Mouse (Mus musculus) bone marrow, adult 2 months (tissue): ENCODE data around the gene Slfnl1. TPM values are rescaled to one million over a fixed set of nuclear protein-coding genes. Genes with fewer than 3 reads are reported as not detected.

ENCODE experiments used
- H3K27ac ChIP-seq: fragments of 200-500 bp; 2 replicates; pipeline ENCODE4 v1.5.1; 2012; ENCODE audit warnings: low read depth, mild to moderate bottlenecking, control low read depth, inconsistent platforms, low read length; ENCODE audit not compliant: control insufficient read depth, poor library complexity, insufficient read depth
- H3K4me1 ChIP-seq: fragments of 200-500 bp; 2 replicates; pipeline ENCODE4 v1.6.1; 2011; ENCODE audit warnings: low read length; ENCODE audit not compliant: control insufficient read depth, insufficient read depth
- H3K4me3 ChIP-seq: fragments of 200-500 bp; replicated peaks from 2 replicates; pipeline ENCODE3; 2011; ENCODE audit warnings: mild to moderate bottlenecking, low read depth, low read length, control low read depth; ENCODE audit not compliant: control insufficient read depth
- CTCF ChIP-seq: fragments of 200-500 bp; IDR thresholded peaks from 2 replicates; pipeline ENCODE4 v1.5.1; 2011; ENCODE audit warnings: low read length, control low read depth; ENCODE audit not compliant: control insufficient read depth, insufficient read depth
- POLR2A ChIP-seq: fragments of 200-500 bp; IDR thresholded peaks from 2 replicates; pipeline ENCODE4 v1.6.1; 2011; ENCODE audit warnings: low read depth, mild to moderate bottlenecking, control low read depth, low read length, borderline replicate concordance; ENCODE audit not compliant: control insufficient read depth
- WGBS: fragments of 180-500 bp; shearing (Covaris S2); methylation state at CpG from one replicate; pipeline ENCODE4 v1.1.7; 2018; 5-methylcytosine and 5-hydroxymethylcytosine counted together
- polyA plus RNA-seq: library from polyadenylated mRNA; stranded (reverse); fragments of >200 nt; gene quantifications from 2 replicates; pipeline ENCODE4 v1.2.4, GENCODE M21; 2011; ENCODE audit warnings: low replicate concordance; ENCODE audit not compliant: missing spikeins, insufficient read depth, insufficient read length

The Slfnl1 gene
- 0.85 TPM in 1 of 2 replicates, not detected in the other for polyA plus RNA-seq

DNA sequence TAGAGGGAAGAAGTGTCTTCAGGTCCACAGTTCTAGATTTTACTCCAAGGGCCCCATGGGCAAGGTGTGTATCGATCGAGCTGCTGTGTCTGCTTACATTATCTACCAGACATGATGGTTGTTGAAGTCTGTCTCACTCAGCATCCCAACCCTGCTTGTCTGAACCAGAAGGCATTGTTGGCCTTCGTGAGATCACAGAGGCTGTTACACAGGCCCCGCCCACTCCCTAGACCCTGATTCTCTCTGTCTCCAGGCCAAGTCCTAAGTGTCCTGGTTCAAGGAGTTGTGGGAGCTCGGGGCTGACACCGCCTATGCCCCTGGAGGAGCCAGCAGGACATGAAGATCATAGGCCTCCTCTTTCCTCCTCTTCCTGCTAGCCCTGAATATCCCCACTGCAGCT, at the start of gene Slfnl1:
TSS of gene Slfnl1 (plus strand) at position 246 of the 400 bp plus-strand sequence.
- TF ChIP-seq POLR2A (no peak), CTCF (no peak)
- Histone ChIP-seq H3K27ac (no peak within 1 kb of the TSS), H3K4me1 (no peaks in the 10 kb centered on the region), H3K4me3 (no peak within 1 kb of the TSS)
- 77% methylated on average over 6 of the region's 6 CpGs for WGBS

DNA sequence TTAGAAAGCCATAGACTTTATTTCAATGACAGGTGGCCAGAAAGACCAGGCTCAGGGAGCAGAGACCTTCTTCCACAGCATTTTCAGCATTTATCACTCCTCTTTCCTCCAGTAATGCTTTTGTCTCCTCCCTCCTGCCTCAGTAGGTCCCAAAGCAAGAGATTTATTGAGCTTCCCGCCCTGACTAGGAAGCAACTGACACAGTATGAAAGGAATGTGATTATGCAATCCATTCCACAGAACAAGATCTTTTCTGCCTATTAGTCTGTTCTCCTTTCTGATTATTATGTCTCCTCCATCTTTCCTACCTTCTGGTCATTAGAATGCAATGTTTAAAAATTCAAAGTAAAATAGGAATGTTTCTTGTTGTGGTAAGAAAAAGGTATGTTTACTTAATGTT, 44.3 kb upstream of the Slfnl1 start:
- WGBS = 34% methylated on average over 1 of the region's 1 CpGs

DNA sequence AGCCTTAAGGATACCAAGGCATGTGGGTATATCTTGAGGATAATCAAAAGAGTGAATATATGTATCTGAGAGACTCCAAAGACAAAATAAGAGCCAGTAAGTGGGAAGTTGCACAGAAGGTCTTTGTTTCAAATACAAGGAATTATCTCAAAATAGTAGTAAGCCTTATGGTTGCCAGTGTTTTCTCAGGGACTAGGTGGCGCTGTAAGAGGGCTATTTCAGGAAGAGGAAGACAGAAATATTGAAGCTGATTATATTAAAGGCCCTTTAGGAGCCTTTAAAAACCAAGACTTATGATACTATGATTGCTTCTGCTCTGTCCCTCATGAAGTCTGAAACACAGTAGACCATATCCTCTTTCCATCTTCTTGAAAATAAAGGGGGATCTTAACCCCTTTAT, 25.1 kb upstream of the Slfnl1 start:
- no peak for TF ChIP-seq CTCF
- no peak for TF ChIP-seq POLR2A
- no peak overlapping the region for H3K27ac ChIP-seq
- no peaks in the 10 kb centered on the region for H3K4me1 ChIP-seq
- no peak overlapping the region for H3K4me3 ChIP-seq
- WGBS = 76% methylated on average over 1 of the region's 1 CpGs

More for the DNA sequence above, 44.3 kb upstream of the Slfnl1 start:
- no peak overlapping the region for H3K4me3 ChIP-seq
- H3K27ac ChIP-seq = no peak overlapping the region
- TF ChIP-seq POLR2A = no peak
- TF ChIP-seq CTCF = no peak
- H3K4me1 ChIP-seq = no peaks in the 10 kb centered on the region

DNA sequence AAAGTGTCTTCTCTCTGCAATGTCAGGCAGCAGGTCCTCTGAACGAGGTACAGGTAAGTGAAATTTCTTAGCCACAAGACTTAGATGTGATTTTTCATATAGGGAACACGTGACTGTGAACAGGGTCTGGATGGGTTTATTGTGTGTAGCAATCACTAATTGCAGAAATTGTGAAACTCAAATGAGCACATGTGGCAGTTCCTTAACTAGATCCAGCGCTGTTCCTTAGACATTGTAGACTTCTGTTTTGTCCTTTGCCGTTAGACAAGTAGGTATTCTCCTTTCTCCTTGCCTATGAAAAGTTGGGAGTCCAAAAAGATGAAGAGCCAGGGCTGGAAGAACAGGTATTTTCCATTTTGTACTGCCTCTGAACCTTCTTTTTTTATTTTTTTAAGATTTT, 20.8 kb upstream of the Slfnl1 start:
- Histone ChIP-seq H3K4me1 (no peaks in the 10 kb centered on the region), H3K27ac (no peak overlapping the region), H3K4me3 (no peak overlapping the region)
- no peak for TF ChIP-seq CTCF
- TF ChIP-seq POLR2A = no peak
- 51% methylated on average over 4 of the region's 4 CpGs for WGBS

DNA sequence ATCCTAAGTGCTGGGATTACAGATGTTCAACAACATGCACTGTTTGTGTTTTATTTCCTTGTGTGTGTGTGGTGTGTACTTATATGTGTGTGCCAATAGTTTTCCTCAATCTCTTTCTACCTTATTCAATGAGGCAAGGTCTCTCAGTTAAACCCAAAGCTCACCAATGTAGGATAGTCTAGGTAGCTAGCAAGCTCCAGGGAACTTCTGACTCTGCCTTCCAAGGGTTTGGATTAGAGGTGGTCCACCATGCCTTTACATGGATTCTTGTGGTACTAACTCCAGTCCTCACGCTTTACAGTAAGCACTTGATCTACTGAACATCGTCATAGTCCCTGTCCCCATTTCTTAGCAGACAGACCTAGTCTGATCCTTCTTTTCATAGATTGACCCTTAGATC, 17.7 kb upstream of the Slfnl1 start:
- no peak for TF ChIP-seq POLR2A
- TF ChIP-seq CTCF = no peak
- 92% methylated on average over 2 of the region's 2 CpGs for WGBS
- no peak overlapping the region for H3K27ac ChIP-seq

DNA sequence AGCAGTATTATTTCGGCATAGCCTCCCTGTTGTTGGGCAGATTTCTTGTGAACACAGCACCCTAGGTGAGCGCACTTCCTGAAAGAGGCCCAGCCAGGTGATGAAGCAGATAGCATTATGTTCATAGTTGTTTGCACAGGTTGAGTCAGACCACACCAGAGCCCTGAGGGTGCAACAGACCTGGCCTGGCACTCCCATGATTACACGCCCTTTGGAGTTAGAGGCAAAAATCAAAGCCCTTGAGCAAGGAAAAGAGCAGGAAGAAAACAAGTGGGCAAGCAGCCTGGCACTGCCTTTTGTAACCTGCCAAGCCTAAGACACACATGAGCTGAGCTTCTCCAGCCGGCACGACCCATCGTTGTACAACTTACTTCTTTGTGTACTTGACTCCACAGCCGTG, 15.5 kb upstream of the Slfnl1 start:
- Histone ChIP-seq H3K4me1 (no peaks in the 10 kb centered on the region), H3K27ac (no peak overlapping the region), H3K4me3 (no peak overlapping the region)
- TF ChIP-seq POLR2A = no peak
- TF ChIP-seq CTCF = no peak
- WGBS = 93% methylated on average over 7 of the region's 7 CpGs

More for the DNA sequence above, 17.7 kb upstream of the Slfnl1 start:
- Histone ChIP-seq H3K4me3 (no peak overlapping the region), H3K4me1 (no peaks in the 10 kb centered on the region)

DNA sequence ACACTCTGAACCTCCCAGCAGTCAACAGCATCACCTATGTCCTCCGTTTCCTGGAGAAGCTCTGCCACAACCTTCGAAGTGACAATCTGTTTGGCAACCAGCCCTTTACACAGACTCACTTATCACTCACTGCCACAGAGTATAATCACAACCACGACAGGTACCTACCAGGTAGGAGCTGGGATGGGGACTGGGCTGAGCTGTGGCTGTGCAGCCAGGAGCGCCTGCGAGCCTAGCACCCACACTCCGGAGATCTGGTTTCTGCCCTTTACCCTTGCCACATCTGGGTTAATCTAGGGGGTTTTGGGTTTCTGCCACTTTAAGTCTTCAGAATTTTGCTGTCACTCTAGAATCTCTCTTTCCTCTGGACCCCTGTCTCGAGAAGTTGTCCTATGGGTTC, 15.1 kb upstream of the Slfnl1 start:
- 82% methylated on average over 7 of the region's 7 CpGs for WGBS
- no peak overlapping the region for H3K4me3 ChIP-seq
- TF ChIP-seq CTCF (no peak), POLR2A (no peak)
- no peak overlapping the region for H3K27ac ChIP-seq
- H3K4me1 ChIP-seq = no peaks in the 10 kb centered on the region

DNA sequence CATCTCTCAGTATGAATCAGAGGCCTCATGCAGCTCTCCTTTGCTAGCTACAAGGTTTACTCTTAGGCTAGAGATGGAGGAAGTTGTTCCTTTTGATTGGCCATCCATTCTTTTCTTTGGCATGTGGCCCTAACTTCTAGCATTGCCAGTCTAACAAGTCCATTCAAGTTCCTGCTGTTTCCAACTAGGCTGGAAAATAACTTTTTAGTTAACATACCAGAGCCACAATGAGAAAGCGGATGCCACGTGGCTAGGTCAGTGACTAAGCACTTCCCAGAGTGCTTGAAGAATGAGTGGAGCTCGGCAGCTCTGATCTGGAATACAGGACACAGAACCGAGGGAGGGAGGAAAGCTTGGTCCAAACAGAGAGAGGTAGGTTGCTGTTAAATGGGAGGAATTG, 14.7 kb upstream of the Slfnl1 start:
- Histone ChIP-seq H3K4me1 (no peaks in the 10 kb centered on the region), H3K27ac (no peak overlapping the region), H3K4me3 (no peak overlapping the region)
- 59% methylated on average over 4 of the region's 4 CpGs for WGBS
- TF ChIP-seq CTCF (no peak), POLR2A (no peak)

DNA sequence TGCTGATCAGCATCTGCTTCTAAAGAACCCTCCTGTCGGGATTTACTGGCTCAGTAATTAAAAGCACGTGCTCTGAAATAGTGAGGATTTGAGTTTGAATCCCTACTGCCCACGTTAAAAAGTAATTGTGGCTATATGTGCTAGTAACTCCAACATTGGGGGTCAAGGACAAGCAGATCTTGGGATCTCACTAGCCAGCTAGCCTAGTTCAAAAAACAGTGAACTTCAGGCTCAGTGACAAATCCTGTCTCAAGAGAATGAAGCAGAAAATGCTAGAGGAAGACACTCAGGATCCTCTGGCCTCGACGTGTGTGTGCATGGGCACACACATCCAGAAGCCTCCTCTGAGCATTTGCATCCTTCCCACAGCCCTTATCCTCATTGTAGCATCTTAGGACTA, 10.3 kb upstream of the Slfnl1 start:
- Histone ChIP-seq H3K4me3 (no peak overlapping the region), H3K27ac (no peak overlapping the region), H3K4me1 (no peaks in the 10 kb centered on the region)
- TF ChIP-seq CTCF (no peak), POLR2A (no peak)
- WGBS = 84% methylated on average over 5 of the region's 5 CpGs

DNA sequence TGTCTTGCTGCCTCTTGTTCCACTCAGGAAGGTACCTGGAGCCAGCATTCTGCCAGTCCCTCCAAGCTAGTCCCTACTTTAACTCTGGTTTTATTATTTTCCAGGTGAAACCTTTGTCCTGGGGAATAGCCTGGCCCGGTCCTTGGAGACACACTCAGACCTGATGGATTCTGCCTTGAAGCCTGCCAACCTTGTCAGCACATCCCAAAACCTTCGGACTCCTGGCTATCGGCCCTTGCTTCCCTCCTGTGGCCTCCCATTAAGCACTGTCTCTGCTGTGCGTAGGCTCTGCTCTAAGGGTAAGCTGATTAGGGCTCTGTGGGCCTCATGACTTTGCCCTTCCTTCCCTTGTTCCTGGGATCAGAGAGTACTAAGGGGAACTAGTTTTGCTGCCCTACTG, 9.7 kb upstream of the Slfnl1 start:
- TF ChIP-seq CTCF = no peak
- no peak for TF ChIP-seq POLR2A
- H3K27ac ChIP-seq = no peak overlapping the region
- no peak overlapping the region for H3K4me3 ChIP-seq
- H3K4me1 ChIP-seq = no peaks in the 10 kb centered on the region
- 91% methylated on average over 4 of the region's 4 CpGs for WGBS
